Mouse (Mus musculus): ENCODE measurements around the gene Chit1.

Gene Chit1

GRCm38 (mm10) chr1:134075532-134075931 lies 35.5 kb upstream of the Chit1 start:
- no peak for TF ChIP-seq GATA4 (IDR thresholded peaks at IDR 0.05; ENCODE audit: insufficient replicate concordance, low read length)

DNA sequence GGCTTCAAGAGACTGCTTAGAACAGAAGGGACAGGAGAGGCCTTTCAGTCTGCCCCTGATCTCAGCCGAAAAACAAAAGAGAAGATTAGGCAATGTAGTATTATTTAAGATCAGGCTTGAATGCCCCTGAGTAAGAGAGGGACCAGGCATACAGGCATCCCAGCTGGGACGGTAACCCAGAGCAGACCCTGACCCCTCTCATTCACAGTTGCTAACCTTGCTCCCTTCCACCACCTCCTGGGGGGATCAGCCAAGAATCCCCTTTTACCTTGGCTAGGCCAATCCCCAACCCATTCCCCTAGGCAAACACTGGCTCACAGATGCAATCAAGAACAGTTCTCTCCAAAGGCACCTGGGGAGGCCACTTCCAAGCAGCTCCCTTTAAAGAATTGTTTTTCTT lies 34.3 kb upstream of the Chit1 start:
- TF ChIP-seq GATA4 (IDR thresholded peaks at IDR 0.05; ENCODE audit: insufficient replicate concordance, low read length), result no peak

DNA sequence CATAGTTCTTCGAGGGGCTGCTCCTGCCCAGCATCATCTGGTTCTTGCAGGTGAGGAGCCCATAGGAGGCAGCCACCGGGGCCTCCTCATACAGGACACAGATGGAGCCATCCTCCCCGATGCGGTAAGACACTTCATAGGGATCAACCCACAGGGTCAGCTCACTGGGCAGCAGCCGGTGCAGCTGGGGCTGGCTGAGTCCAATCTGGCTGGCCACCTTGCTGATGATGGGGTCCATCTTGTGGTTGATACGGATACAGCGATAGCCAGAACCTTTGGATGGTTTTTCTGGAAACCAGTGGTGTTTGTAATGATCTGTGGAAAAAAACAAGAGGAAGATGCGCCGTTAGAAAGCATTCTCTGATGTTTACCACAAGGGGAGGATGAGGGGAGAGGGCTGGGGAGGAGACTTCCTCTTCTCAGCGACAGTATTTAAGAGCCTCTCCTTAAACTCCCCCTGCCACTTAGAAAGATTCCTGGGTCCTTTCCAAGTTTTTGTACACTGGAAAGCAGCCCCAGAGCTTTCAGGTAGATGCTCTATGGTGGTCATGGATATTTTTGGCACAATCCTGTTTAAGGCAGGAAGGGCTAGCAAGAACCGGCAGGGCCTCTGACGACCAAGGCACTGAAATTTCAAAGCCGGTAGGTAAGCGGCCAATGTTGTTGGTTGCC lies 33.5 kb upstream of the Chit1 start:
- TF ChIP-seq GATA4 (IDR thresholded peaks at IDR 0.05; ENCODE audit: insufficient replicate concordance, low read length), result no peak

GRCm38 (mm10) chr1:134078061-134078795 lies 32.8 kb upstream of the Chit1 start:
- TF ChIP-seq GATA4 (IDR thresholded peaks at IDR 0.05; ENCODE audit: insufficient replicate concordance, low read length), result no peak; the same call in 1 of the 2 replicates

DNA sequence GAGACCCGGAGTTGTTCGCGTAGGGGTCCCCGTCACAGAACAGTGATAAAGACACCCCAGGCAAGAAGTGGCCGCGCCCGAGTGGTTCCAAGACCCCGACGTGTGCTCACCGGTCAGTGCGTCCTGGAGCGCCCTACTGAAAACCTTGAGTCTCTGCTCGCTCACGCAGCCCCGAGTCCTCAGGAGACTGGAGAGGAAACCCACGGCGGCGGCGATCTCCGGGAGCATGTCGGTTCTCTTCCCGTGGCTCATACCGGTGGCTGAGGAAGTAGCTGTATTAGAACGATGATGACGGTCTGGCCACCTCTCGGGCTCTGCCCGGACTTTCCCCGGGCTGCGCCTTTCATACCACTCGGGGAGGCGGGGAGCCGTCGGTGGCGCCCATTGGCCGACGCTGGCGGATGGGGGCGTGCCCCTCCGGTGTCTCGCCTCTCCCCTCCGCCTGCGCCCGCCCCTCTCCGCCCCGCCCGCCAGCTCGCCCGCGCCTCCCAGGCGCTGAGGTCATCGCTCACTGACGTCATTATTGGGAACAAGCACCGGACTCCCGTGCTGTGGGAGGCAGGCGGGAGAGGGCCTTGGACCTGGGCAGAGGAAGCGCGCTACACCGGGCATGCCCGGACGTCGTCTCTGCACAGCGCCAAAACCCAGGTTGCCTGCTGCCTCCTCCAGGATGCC lies 32.1 kb upstream of the Chit1 start, which contains the start of gene Btg2:
Gene Btg2 (minus strand): TSS at position 319 of the 675 bp plus-strand sequence.
- no peak; the same call in 1 of the 2 replicates for TF ChIP-seq GATA4 (IDR thresholded peaks at IDR 0.05; ENCODE audit: insufficient replicate concordance, low read length)

- TF ChIP-seq GATA4 (IDR thresholded peaks at IDR 0.05; ENCODE audit: insufficient replicate concordance, low read length), result peak; percentile 87
These were observed 31.4 kb upstream of the Chit1 start for GRCm38 (mm10) chr1:134079477-134080163.

DNA sequence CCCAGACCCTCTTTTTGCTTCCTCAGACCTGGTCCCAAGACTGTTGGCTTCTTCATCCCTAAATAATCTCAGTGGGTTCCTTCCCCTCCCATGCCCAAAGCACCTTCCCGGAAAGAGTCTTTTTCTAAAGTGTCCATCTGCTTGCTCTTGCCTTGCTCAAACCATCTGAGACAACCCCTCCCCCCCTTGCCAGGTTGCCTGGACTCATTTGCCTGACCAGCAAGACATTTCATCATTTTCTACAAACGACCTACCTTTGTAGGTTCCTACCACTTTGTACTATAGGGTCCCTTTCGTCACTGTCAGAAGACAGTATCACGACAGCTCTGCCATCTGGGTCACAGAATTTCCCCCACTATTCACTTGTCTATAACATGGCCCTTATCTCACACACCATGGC lies 30.6 kb upstream of the Chit1 start:
- no peak for TF ChIP-seq GATA4 (IDR thresholded peaks at IDR 0.05; ENCODE audit: insufficient replicate concordance, low read length)

- no peak for TF ChIP-seq GATA4 (IDR thresholded peaks at IDR 0.05; ENCODE audit: insufficient replicate concordance, low read length)
These were observed 30.1 kb upstream of the Chit1 start for GRCm38 (mm10) chr1:134080881-134081450.

DNA sequence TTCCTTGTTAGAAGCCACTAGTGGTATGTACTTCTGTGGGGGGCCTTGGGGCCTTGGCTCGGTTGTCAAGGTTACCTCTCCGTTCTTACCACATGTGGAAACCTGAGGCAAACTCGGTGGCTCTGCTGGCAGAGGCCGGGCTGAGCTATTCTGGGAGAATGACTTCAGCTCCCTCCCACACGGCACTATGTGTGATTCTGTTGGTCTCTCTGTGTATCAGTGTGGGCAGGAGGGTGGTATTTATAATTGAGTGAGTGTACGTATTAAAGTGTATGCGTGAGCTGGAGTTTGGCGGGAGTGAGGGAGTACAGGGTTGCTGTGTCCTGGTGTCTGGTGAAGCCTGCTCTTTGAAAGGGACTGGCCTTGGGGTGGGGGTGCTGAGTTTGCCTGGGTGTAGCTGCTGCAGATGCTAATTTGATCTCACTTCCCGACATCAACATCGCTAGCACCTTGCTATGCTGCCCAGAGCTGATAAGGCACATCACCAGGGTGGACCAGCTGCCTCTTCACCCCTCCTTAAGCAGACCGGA lies 28.0 kb upstream of the Chit1 start:
- TF ChIP-seq GATA4 (IDR thresholded peaks at IDR 0.05; ENCODE audit: insufficient replicate concordance, low read length), result no peak

DNA sequence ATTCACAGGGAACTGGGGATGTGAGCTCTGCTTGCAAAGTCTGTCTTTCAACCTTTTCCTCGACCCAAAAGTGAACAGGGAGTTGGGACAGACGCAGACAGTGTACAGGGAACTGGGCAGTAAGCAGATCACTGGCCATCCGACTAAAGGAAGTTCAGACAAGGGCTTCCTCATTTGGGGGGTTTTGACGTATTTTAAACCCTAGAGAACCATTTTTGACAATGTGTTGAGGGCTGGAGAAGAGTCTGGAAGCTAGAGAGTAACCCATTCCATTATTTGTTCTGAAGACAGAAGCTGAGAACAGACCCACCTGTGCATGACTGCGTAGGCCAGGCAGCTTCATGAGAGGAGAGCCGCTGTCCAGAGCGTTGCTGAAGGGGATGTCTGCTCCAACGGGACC lies 27.4 kb upstream of the Chit1 start:
- TF ChIP-seq GATA4 (IDR thresholded peaks at IDR 0.05; ENCODE audit: insufficient replicate concordance, low read length), result no peak

GRCm38 (mm10) chr1:134084128-134084527 lies 26.9 kb upstream of the Chit1 start:
- TF ChIP-seq GATA4 (IDR thresholded peaks at IDR 0.05; ENCODE audit: insufficient replicate concordance, low read length), result no peak

GRCm38 (mm10) chr1:134086017-134086416 lies 25.0 kb upstream of the Chit1 start:
- TF ChIP-seq GATA4 (IDR thresholded peaks at IDR 0.05; ENCODE audit: insufficient replicate concordance, low read length), result no peak

GRCm38 (mm10) chr1:134086811-134087398 lies 24.1 kb upstream of the Chit1 start:
- TF ChIP-seq GATA4 (IDR thresholded peaks at IDR 0.05; ENCODE audit: insufficient replicate concordance, low read length), result peak; percentile 45; the same call in 1 of the 2 replicates

DNA sequence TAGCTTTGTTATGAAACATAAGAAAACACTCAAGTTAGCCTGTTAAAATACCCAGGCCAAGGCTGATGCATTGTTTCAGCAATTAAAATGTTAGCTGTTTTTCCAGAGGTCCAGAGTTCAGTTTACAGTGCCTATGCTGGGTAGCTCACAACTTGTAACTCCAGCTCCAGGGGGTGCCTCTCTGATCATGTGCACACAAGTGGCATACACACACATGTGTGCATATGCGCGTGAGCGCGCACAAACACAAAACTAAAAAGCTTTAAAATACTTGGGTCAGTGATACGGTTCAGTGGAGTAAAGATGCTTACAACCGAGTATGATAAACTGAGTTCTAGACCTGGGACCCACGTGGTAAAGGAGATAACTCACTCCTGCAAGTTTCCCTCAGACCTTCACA lies 22.0 kb upstream of the Chit1 start:
- no peak for TF ChIP-seq GATA4 (IDR thresholded peaks at IDR 0.05; ENCODE audit: insufficient replicate concordance, low read length)
